ENCODE assay signal across 12 mouse cellular contexts in the genomic region with DNA sequence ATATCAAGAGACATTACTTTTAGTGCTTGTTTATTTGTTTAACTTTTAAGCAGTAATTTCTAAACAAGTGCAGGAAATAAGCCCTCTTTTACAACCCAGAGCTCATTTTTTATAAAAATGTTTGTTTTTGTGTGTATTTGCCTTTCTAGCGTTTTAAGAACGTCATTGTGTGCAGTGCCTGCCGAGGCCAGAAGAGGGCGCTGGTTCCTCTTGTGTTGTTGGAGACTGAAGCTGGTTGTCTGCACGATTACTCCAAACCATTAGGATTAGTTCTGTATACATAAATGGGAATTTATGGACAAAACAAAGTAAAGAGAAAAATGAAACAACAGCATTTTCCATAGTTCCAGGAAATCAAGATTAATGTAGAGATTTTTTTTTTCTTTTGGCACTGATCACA. TPM values are rescaled to one million over a fixed set of nuclear protein-coding genes. Genes with fewer than 3 reads are reported as not detected.
A peak's percentile ranks its signal among the peaks of the same experiment; 100 is the strongest.
DNase-seq lines count a peak whose midpoint lies in the region; ATAC-seq and TF ChIP-seq lines count a peak whose summit lies in the region.
"Had no signal": no experiment of that assay in that cellular context is flagged by ENCODE, and none has a peak within 500 bp of the region (broad histone marks: within the 10 kb centered on the region; RNA-seq: fewer than 3 reads in every experiment).

No protein-coding gene starts in this region.

- H3K4me2 ChIP-seq in liver, embryonic 14.5 days (ENCODE audit: low read depth): no peak overlapping the region
- H3K4me2 ChIP-seq in forebrain, embryonic 15.5 days (replicated peaks): no peak overlapping the region
- H3K4me2 ChIP-seq: embryonic facial prominence, embryonic 12.5 days; heart, embryonic 13.5 days; neural tube, embryonic 12.5 days had no signal

- peaks cover 0 to 4% of the 10 kb centered on the region in 2 experiments; a peak in 2 of 4 replicates for H3K4me1 ChIP-seq in liver, embryonic 14.5 days (replicated peaks; ENCODE audit: control insufficient read depth in 2 of 2, insufficient read depth in 2 of 2, low read length in 1 of 2)
- peaks cover 15% of the 10 kb centered on the region for H3K4me1 ChIP-seq in forebrain, embryonic 15.5 days

- DNase-seq in CD4-positive, CD25-positive, alpha-beta regulatory T cell, adult 2 months (ENCODE audit: low read depth, low spot score): peak; percentile 54
- no peak for DNase-seq in left cerebral cortex, adult 2 months (ENCODE audit: extremely low spot score in 1 of 2, low spot score in 2 of 2)
- no peak for DNase-seq in left cerebral cortex, postnatal 10 days (ENCODE audit: extremely low spot score in 1 of 2, low spot score in 2 of 2)
- DNase-seq in MEL-GATA-1-ER (ENCODE audit: extremely low read depth, low read depth): peak; percentile 26
- DNase-seq in liver, embryonic 14.5 days (ENCODE audit: low read depth in 3 of 3, low spot score in 3 of 3): peak in 1 of 3 experiments; percentile 23
- DNase-seq in layer of hippocampus, postnatal 14 days (ENCODE audit: low spot score in 2 of 2): no peak
- DNase-seq: thymus, adult 2 months had no signal

- 58% methylated on average over 5 of the region's 5 CpGs for WGBS in liver, embryonic 14.5 days (ENCODE audit: insufficient replicate concordance)
- 71% methylated on average over 5 of the region's 5 CpGs for WGBS in forebrain, embryonic 15.5 days

- no peak overlapping the region for H3K27ac ChIP-seq in left cerebral cortex, adult 2 months
- no peak overlapping the region for H3K27ac ChIP-seq in liver, embryonic 14.5 days
- H3K27ac ChIP-seq in forebrain, embryonic 15.5 days (replicated peaks): no peak overlapping the region
- H3K27ac ChIP-seq: embryonic facial prominence, embryonic 12.5 days; heart, embryonic 13.5 days; neural tube, embryonic 12.5 days had no signal

- H3K9me3 ChIP-seq in liver, embryonic 14.5 days (ENCODE audit: control insufficient read depth, low read length): no peaks in the 10 kb centered on the region
- H3K9me3 ChIP-seq in forebrain, embryonic 15.5 days: no peaks in the 10 kb centered on the region
- H3K9me3 ChIP-seq: embryonic facial prominence, embryonic 12.5 days; heart, embryonic 13.5 days; neural tube, embryonic 12.5 days had no signal

- no peaks in the 10 kb centered on the region for H3K27me3 ChIP-seq in liver, embryonic 14.5 days (ENCODE audit: control insufficient read depth, insufficient read depth, low read length)
- no peaks in the 10 kb centered on the region for H3K27me3 ChIP-seq in forebrain, embryonic 15.5 days
- H3K27me3 ChIP-seq: embryonic facial prominence, embryonic 12.5 days; heart, embryonic 13.5 days; neural tube, embryonic 12.5 days had no signal

- TF ChIP-seq CTCF in left cerebral cortex, adult 2 months (IDR thresholded peaks at IDR 0.05): peak; percentile 59
- peak; percentile 69 for TF ChIP-seq CTCF in liver, embryonic 14.5 days (IDR thresholded peaks at IDR 0.05; ENCODE audit: low read depth)

- no peak overlapping the region for H3K9ac ChIP-seq in liver, embryonic 14.5 days (replicated peaks)
- H3K9ac ChIP-seq in forebrain, embryonic 15.5 days (replicated peaks): no peak overlapping the region
- H3K9ac ChIP-seq: embryonic facial prominence, embryonic 12.5 days; heart, embryonic 13.5 days; neural tube, embryonic 12.5 days had no signal

- H3K36me3 ChIP-seq in liver, embryonic 14.5 days (replicated peaks; ENCODE audit: control insufficient read depth, insufficient read depth, low read depth): peaks cover 14% of the 10 kb centered on the region
- H3K36me3 ChIP-seq in forebrain, embryonic 15.5 days: peaks cover 51% of the 10 kb centered on the region

- H3K4me3 ChIP-seq in left cerebral cortex, adult 2 months: no peak overlapping the region
- H3K4me3 ChIP-seq in liver, embryonic 14.5 days (ENCODE audit: insufficient read depth in 1 of 2, low read depth in 2 of 2, low read length in 2 of 2): no peak overlapping the region
- H3K4me3 ChIP-seq in forebrain, embryonic 15.5 days: no peak overlapping the region
- H3K4me3 ChIP-seq: embryonic facial prominence, embryonic 12.5 days; heart, embryonic 13.5 days; neural tube, embryonic 12.5 days had no signal

- no peak for TF ChIP-seq EP300 in liver, embryonic 14.5 days (IDR thresholded peaks at IDR 0.05; ENCODE audit: low read depth)

- ATAC-seq in CD4-positive, CD25-positive, alpha-beta regulatory T cell, adult 4 months: no peak
- ATAC-seq in liver, embryonic 14.5 days (ENCODE audit: insufficient read depth): no peak
- ATAC-seq in forebrain, embryonic 15.5 days (replicated peaks): no peak

- intact Hi-C loops in left cerebral cortex, adult 2 months (cut with DNase I): no loop called here
- intact Hi-C loops in left cerebral cortex, postnatal 10 days (cut with DNase I): no loop called here

RNA-seq across cellular contexts. Expression of gene Thoc5, which starts 5.3 kb away (rescaled TPM):
- polyA plus RNA-seq in CD4-positive, CD25-positive, alpha-beta regulatory T cell, adult 4 months (2017; shearing (Covaris generic)): 10 to 100 TPM; 38.7 to 48.5 TPM
- total RNA-seq in left cerebral cortex, adult 2 months (2021): 10 to 100 TPM; 37.4 to 38.9 TPM
- total RNA-seq in left cerebral cortex, postnatal 10 days (2021): 10 to 100 TPM; 39.5 to 40.2 TPM
- polyA plus RNA-seq in liver, embryonic 14.5 days (2012; rRNA removed): 12.8 and 17.2 TPM in 2 replicates
- 15.9 and 19.3 TPM in 2 replicates for polyA plus RNA-seq in liver, embryonic 14.5 days (2014; fragmentation: Nextera tagmentation; extraction: Ambion mirVana)
- total RNA-seq in layer of hippocampus, postnatal 14 days (2021): 10 to 100 TPM; 35.5 to 40.3 TPM
- 64.6 and 64.8 TPM in 2 replicates for polyA plus RNA-seq in forebrain, embryonic 15.5 days (2015; fragmentation: Nextera tagmentation; extraction: Ambion mirVana)

RNA-seq across cellular contexts. Expression of gene Nipsnap1, which starts 26.7 kb away (rescaled TPM):
- 10 to 100 TPM; 50.0 to 62.7 TPM for polyA plus RNA-seq in CD4-positive, CD25-positive, alpha-beta regulatory T cell, adult 4 months (2017; shearing (Covaris generic))
- total RNA-seq in left cerebral cortex, adult 2 months (2021): 10 to 100 TPM; 84.8 to 85.8 TPM
- 10 to 100 TPM; 91.5 to 91.9 TPM for total RNA-seq in left cerebral cortex, postnatal 10 days (2021)
- 33.2 and 41.9 TPM in 2 replicates for polyA plus RNA-seq in liver, embryonic 14.5 days (2012; rRNA removed)
- 63.4 and 70.2 TPM in 2 replicates for polyA plus RNA-seq in liver, embryonic 14.5 days (2014; fragmentation: Nextera tagmentation; extraction: Ambion mirVana)
- 10 to 100 TPM; 83.4 to 91.1 TPM for total RNA-seq in layer of hippocampus, postnatal 14 days (2021)
- 133 and 140 TPM in 2 replicates for polyA plus RNA-seq in forebrain, embryonic 15.5 days (2015; fragmentation: Nextera tagmentation; extraction: Ambion mirVana)

RNA-seq across cellular contexts. Expression of gene Nefh, which starts 47.4 kb away (rescaled TPM):
- 1 to 10 TPM; 6.6 to 6.9 TPM for polyA plus RNA-seq in CD4-positive, CD25-positive, alpha-beta regulatory T cell, adult 4 months (2017; shearing (Covaris generic))
- 10 to 100 TPM; 47.9 to 54.5 TPM for total RNA-seq in left cerebral cortex, adult 2 months (2021)
- 10 to 100 TPM; 24.5 to 24.6 TPM for total RNA-seq in left cerebral cortex, postnatal 10 days (2021)
- 0.08 and 0.16 TPM in 2 replicates for polyA plus RNA-seq in liver, embryonic 14.5 days (2012; rRNA removed)
- 0.22 and 0.29 TPM in 2 replicates for polyA plus RNA-seq in liver, embryonic 14.5 days (2014; fragmentation: Nextera tagmentation; extraction: Ambion mirVana)
- 10 to 100 TPM; 52.0 to 59.9 TPM for total RNA-seq in layer of hippocampus, postnatal 14 days (2021)
- 0.89 and 0.91 TPM in 2 replicates for polyA plus RNA-seq in forebrain, embryonic 15.5 days (2015; fragmentation: Nextera tagmentation; extraction: Ambion mirVana)

RNA-seq across cellular contexts. Expression of gene Nf2, which starts 51.1 kb away (rescaled TPM):
- polyA plus RNA-seq in CD4-positive, CD25-positive, alpha-beta regulatory T cell, adult 4 months (2017; shearing (Covaris generic)): 10 to 100 TPM; 19.2 to 24.2 TPM
- total RNA-seq in left cerebral cortex, adult 2 months (2021): 10 to 100 TPM; 74.3 to 74.7 TPM
- 100 to 1,000 TPM; 130 to 131 TPM for total RNA-seq in left cerebral cortex, postnatal 10 days (2021)
- 9.3 and 12.1 TPM in 2 replicates for polyA plus RNA-seq in liver, embryonic 14.5 days (2012; rRNA removed)
- 10.7 TPM in 2 replicates for polyA plus RNA-seq in liver, embryonic 14.5 days (2014; fragmentation: Nextera tagmentation; extraction: Ambion mirVana)
- total RNA-seq in layer of hippocampus, postnatal 14 days (2021): 100 to 1,000 TPM; 148 to 156 TPM
- polyA plus RNA-seq in forebrain, embryonic 15.5 days (2015; fragmentation: Nextera tagmentation; extraction: Ambion mirVana): 67.2 and 67.3 TPM in 2 replicates

Comparison
In these comparisons a context has a peak if more than half of its experiments do, and no peak if none do; other contexts are left out.
1. DNase-seq: peak in CD4-positive, CD25-positive, alpha-beta regulatory T cell, adult 2 months (single experiment) and MEL-GATA-1-ER (single experiment); none in left cerebral cortex, adult 2 months (0 of 2), left cerebral cortex, postnatal 10 days (0 of 2) and layer of hippocampus, postnatal 14 days (0 of 2).